Mouse (Mus musculus) large intestine, adult 2 months (tissue): ENCODE measurements around the gene C2cd4c. TPM values are rescaled to one million over a fixed set of nuclear protein-coding genes. Genes with fewer than 3 reads are reported as not detected.

Source experiments
- DNase-seq: peaks from one replicate; pipeline ENCODE4 v3.0.0-alpha.2; 2012; ENCODE audit warnings: low read depth, low spot score
- WGBS: fragments of 180-500 bp; shearing (Covaris S2); methylation state at CpG from one replicate; pipeline ENCODE4 v1.1.7; 2018; 5-methylcytosine and 5-hydroxymethylcytosine counted together
- polyA plus RNA-seq: library from polyadenylated mRNA; depleted of rRNA; stranded (reverse); fragments of >200 nt; gene quantifications from 2 replicates; pipeline ENCODE4 v1.2.3, GENCODE M21; 2012; rRNA removed

The C2cd4c gene
- 0.66 and 0.68 TPM in 2 replicates for polyA plus RNA-seq

GRCm38 (mm10) chr10:79613578-79614304 lies at the start of gene C2cd4c:
Gene C2cd4c (minus strand): TSS chr10:79614025.
- peak; percentile 37 for DNase-seq

GRCm38 (mm10) chr10:79661861-79662260 lies 48.0 kb upstream of the C2cd4c start:
- WGBS = 43% methylated on average over 3 of the region's 3 CpGs
- no peak for DNase-seq

More at GRCm38 (mm10) chr10:79613578-79614304, at the start of gene C2cd4c:
- 2% methylated on average over 60 of the region's 60 CpGs for WGBS

- DNase-seq = no peak
- WGBS = 77% methylated on average over 2 of the region's 2 CpGs
Observed at GRCm38 (mm10) chr10:79660298-79660697, 46.5 kb upstream of the C2cd4c start.

- DNase-seq = no peak
- WGBS = 19% methylated on average over 4 of the region's 4 CpGs
Observed at GRCm38 (mm10) chr10:79658829-79659228, 45.0 kb upstream of the C2cd4c start.

GRCm38 (mm10) chr10:79654946-79655395 lies 41.1 kb upstream of the C2cd4c start:
- WGBS = 34% methylated on average over 1 of the region's 1 CpGs
- DNase-seq = no peak

GRCm38 (mm10) chr10:79652789-79653188 lies 39.0 kb upstream of the C2cd4c start:
- no peak for DNase-seq
- 65% methylated on average over 7 of the region's 7 CpGs for WGBS

GRCm38 (mm10) chr10:79649070-79649751 lies 35.4 kb upstream of the C2cd4c start:
- peak; percentile 39 for DNase-seq
- 24% methylated on average over 7 of the region's 7 CpGs for WGBS

- no peak for DNase-seq
- WGBS = 63% methylated on average over 8 of the region's 8 CpGs
Observed at GRCm38 (mm10) chr10:79645711-79646110, 31.9 kb upstream of the C2cd4c start, which contains the start of gene Odf3l2. Gene Odf3l2 (minus strand): TSS chr10:79645738.

- no peak for DNase-seq
- WGBS = 7% methylated on average over 23 of the region's 23 CpGs
Observed at GRCm38 (mm10) chr10:79638486-79639204, 24.8 kb upstream of the C2cd4c start.

- no peak for DNase-seq
- 2% methylated on average over 116 of the region's 116 CpGs for WGBS
Observed at GRCm38 (mm10) chr10:79637128-79638110, 23.6 kb upstream of the C2cd4c start, which contains the start of gene Shc2. Gene Shc2 (minus strand): TSS chr10:79637918.

- WGBS = 87% methylated on average over 8 of the region's 8 CpGs
- no peak for DNase-seq
Observed at GRCm38 (mm10) chr10:79636287-79636686, 22.5 kb upstream of the C2cd4c start.

GRCm38 (mm10) chr10:79633006-79633777 lies 19.4 kb upstream of the C2cd4c start:
- no peak for DNase-seq
- WGBS = 76% methylated on average over 17 of the region's 17 CpGs

GRCm38 (mm10) chr10:79631432-79631831 lies 17.6 kb upstream of the C2cd4c start:
- WGBS = 68% methylated on average over 4 of the region's 4 CpGs
- no peak for DNase-seq

- DNase-seq = no peak
- WGBS = 81% methylated on average over 5 of the region's 5 CpGs
Observed at GRCm38 (mm10) chr10:79628377-79628776, 14.6 kb upstream of the C2cd4c start.

- 85% methylated on average over 10 of the region's 10 CpGs for WGBS
- DNase-seq = no peak
Observed at GRCm38 (mm10) chr10:79626156-79626555, 12.3 kb upstream of the C2cd4c start.

GRCm38 (mm10) chr10:79625398-79625797 lies 11.6 kb upstream of the C2cd4c start:
- DNase-seq = no peak
- 73% methylated on average over 9 of the region's 9 CpGs for WGBS

GRCm38 (mm10) chr10:79623950-79624349 lies 10.1 kb upstream of the C2cd4c start:
- 69% methylated on average over 12 of the region's 12 CpGs for WGBS
- no peak for DNase-seq

- no peak for DNase-seq
- WGBS = 90% methylated on average over 5 of the region's 5 CpGs
Observed at GRCm38 (mm10) chr10:79616376-79616775, 2.6 kb upstream of the C2cd4c start.
